ENCODE assay signal across 14 mouse cellular contexts in the genomic region with DNA sequence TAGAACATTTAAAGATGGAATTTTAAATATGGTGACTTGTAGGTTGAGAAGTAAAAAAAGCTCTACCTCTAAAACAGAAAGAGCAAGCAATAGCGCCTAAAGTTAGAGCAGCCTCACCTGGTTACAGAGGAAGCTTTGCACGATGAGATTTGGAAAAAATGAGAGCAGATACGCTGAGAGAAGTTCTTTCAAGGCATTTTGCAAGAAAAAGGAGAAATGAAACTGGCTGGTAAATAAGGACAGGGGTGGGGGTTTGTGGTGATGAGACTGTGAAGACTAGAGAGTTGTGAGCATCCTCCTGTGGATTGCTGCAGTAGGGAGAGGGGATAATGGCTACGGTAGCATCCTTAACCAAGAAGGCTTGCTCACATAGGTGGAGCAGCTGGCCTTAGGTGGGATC.
"Had no signal": no experiment of that assay in that cellular context is flagged by ENCODE, and none has a peak within 500 bp of the region (broad histone marks: within the 10 kb centered on the region; RNA-seq: fewer than 3 reads in every experiment).

No protein-coding gene starts in this region.

- ATAC-seq: liver, embryonic 12.5 days had no signal

- H3K4me1 ChIP-seq: heart, embryonic 13.5 days; heart, embryonic 15.5 days; hindbrain, embryonic 12.5 days; limb, embryonic 13.5 days; limb, embryonic 15.5 days; liver, embryonic 12.5 days had no signal

- H3K27me3 ChIP-seq: heart, embryonic 13.5 days; heart, embryonic 15.5 days; hindbrain, embryonic 12.5 days; hindbrain, embryonic 15.5 days; limb, embryonic 13.5 days; limb, embryonic 15.5 days; liver, embryonic 12.5 days had no signal

- H3K4me3 ChIP-seq: gastrocnemius, adult 2 months; heart, adult 2 months; heart, embryonic 13.5 days; heart, embryonic 15.5 days; hindbrain, embryonic 12.5 days; hindbrain, embryonic 15.5 days; limb, embryonic 13.5 days; limb, embryonic 15.5 days; liver, embryonic 12.5 days had no signal

- H3K9me3 ChIP-seq: heart, embryonic 13.5 days; heart, embryonic 15.5 days; hindbrain, embryonic 12.5 days; hindbrain, embryonic 15.5 days; limb, embryonic 13.5 days; limb, embryonic 15.5 days; liver, embryonic 12.5 days had no signal

- H3K36me3 ChIP-seq: heart, embryonic 13.5 days; heart, embryonic 15.5 days; hindbrain, embryonic 12.5 days; hindbrain, embryonic 15.5 days; limb, embryonic 13.5 days; limb, embryonic 15.5 days; liver, embryonic 12.5 days had no signal

- DNase-seq: gastrocnemius, postnatal 25 days; heart, adult 11 months had no signal

- H3K9ac ChIP-seq: heart, embryonic 13.5 days; heart, embryonic 15.5 days; hindbrain, embryonic 12.5 days; hindbrain, embryonic 15.5 days; limb, embryonic 13.5 days; limb, embryonic 15.5 days; liver, embryonic 12.5 days; liver, embryonic 14.5 days had no signal

- H3K27ac ChIP-seq: gastrocnemius, adult 2 months; heart, adult 2 months; heart, embryonic 13.5 days; heart, embryonic 15.5 days; hindbrain, embryonic 12.5 days; hindbrain, embryonic 15.5 days; hindbrain, postnatal 0 days; limb, embryonic 13.5 days; limb, embryonic 15.5 days; liver, embryonic 12.5 days; liver, embryonic 14.5 days had no signal

- H3K4me2 ChIP-seq: heart, embryonic 11.5 days; heart, embryonic 13.5 days; heart, embryonic 15.5 days; hindbrain, embryonic 12.5 days; hindbrain, embryonic 15.5 days; limb, embryonic 13.5 days; limb, embryonic 15.5 days; liver, embryonic 12.5 days had no signal
